Mouse (Mus musculus): Measurements from ENCODE around the gene Krtap3-1.

GRCm38 (mm10) chr11:99556195-99556594, 10.2 kb downstream of the Krtap3-1 start:
- TF ChIP-seq CTCF (IDR thresholded peaks at IDR 0.05; ENCODE audit: borderline replicate concordance, insufficient read depth, low read length) = no peak
- TF ChIP-seq POLR2A (IDR thresholded peaks at IDR 0.05; ENCODE audit: low read depth, low read length) = no peak
